Comparison of ENCODE assay signal across 9 mouse cellular contexts in genomic region chr16:28610940-28611339, GRCm38 (mm10).
DNase-seq lines count a peak whose midpoint lies in the region; ATAC-seq and TF ChIP-seq lines count a peak whose summit lies in the region.
"Had no signal": no experiment of that assay in that cellular context is flagged by ENCODE, and none has a peak within 500 bp of the region (broad histone marks: within the 10 kb centered on the region; RNA-seq: fewer than 3 reads in every experiment).

No protein-coding gene starts in this region.

- 17% methylated on average over 3 of the region's 3 CpGs for WGBS in intestine, postnatal 0 days
- 19% methylated on average over 3 of the region's 3 CpGs for WGBS in intestine, embryonic 16.5 days

- no peak overlapping the region for H3K4me2 ChIP-seq in intestine, postnatal 0 days (replicated peaks; ENCODE audit: low read depth)
- no peak overlapping the region for H3K4me2 ChIP-seq in intestine, embryonic 16.5 days (ENCODE audit: low read depth, low read length)

- no peaks in the 10 kb centered on the region for H3K27me3 ChIP-seq in intestine, postnatal 0 days (replicated peaks; ENCODE audit: control insufficient read depth, insufficient read depth, low read length)
- no peaks in the 10 kb centered on the region for H3K27me3 ChIP-seq in intestine, embryonic 16.5 days (replicated peaks; ENCODE audit: control insufficient read depth, insufficient read depth, low read length)

- H3K36me3 ChIP-seq in intestine, postnatal 0 days (ENCODE audit: control insufficient read depth, insufficient read depth): no peaks in the 10 kb centered on the region
- no peaks in the 10 kb centered on the region for H3K36me3 ChIP-seq in intestine, embryonic 16.5 days (ENCODE audit: control insufficient read depth, insufficient read depth, low read length)

- H3K9me3 ChIP-seq in intestine, postnatal 0 days (ENCODE audit: control insufficient read depth): no peaks in the 10 kb centered on the region
- H3K9me3 ChIP-seq in intestine, embryonic 16.5 days (ENCODE audit: control insufficient read depth, low read length): no peaks in the 10 kb centered on the region

- no peak for ATAC-seq in intestine, postnatal 0 days
- no peak for ATAC-seq in intestine, embryonic 16.5 days

- no peaks in the 10 kb centered on the region for H3K4me1 ChIP-seq in intestine, postnatal 0 days (replicated peaks; ENCODE audit: control insufficient read depth, insufficient read depth, low read length)
- no peaks in the 10 kb centered on the region for H3K4me1 ChIP-seq in intestine, embryonic 16.5 days (ENCODE audit: control insufficient read depth, insufficient read depth, low read length)

- no peak overlapping the region for H3K4me3 ChIP-seq in intestine, postnatal 0 days (ENCODE audit: low read depth, low read length)
- H3K4me3 ChIP-seq in intestine, embryonic 16.5 days (ENCODE audit: low read length): no peak overlapping the region
- H3K4me3 ChIP-seq: myocyte had no signal

- TF ChIP-seq CTCF in intestine, postnatal 0 days (IDR thresholded peaks at IDR 0.05; ENCODE audit: low read depth): peak; percentile 50

- no peak overlapping the region for H3K27ac ChIP-seq in intestine, postnatal 0 days (ENCODE audit: low read depth, low read length)
- no peak overlapping the region for H3K27ac ChIP-seq in intestine, embryonic 16.5 days (ENCODE audit: low read length)

- DNase-seq in ES-CJ7 (ENCODE audit: low read depth, low spot score): peak; percentile 35
- DNase-seq in adrenal gland, postnatal 14 days: peak; percentile 24
- peak; percentile 85 for DNase-seq in hindlimb bud, embryonic 11.5 days (ENCODE audit: extremely low spot score, low read depth, low spot score)
- peak; percentile 18 for DNase-seq in lung, postnatal 14 days
- DNase-seq in spleen, postnatal 10 days (ENCODE audit: low spot score in 2 of 2): no peak
- no peak for DNase-seq in T-cell, adult 2 months (ENCODE audit: low spot score)

- H3K9ac ChIP-seq in intestine, postnatal 0 days (ENCODE audit: low read depth, low read length): no peak overlapping the region
- no peak overlapping the region for H3K9ac ChIP-seq in intestine, embryonic 16.5 days (ENCODE audit: low read depth, low read length)

Comparison
In these comparisons a context has a peak if more than half of its experiments do, and no peak if none do; other contexts are left out.
1. DNase-seq: peak in ES-CJ7 (single experiment), adrenal gland, postnatal 14 days (single experiment), hindlimb bud, embryonic 11.5 days (single experiment) and lung, postnatal 14 days (single experiment); none in spleen, postnatal 10 days (0 of 2) and T-cell, adult 2 months (single experiment).